Mouse (Mus musculus) liver, postnatal 0 days (tissue): ENCODE results near the gene B3gnt8.

Experiments
- CTCF ChIP-seq: sonication (generic); IDR thresholded peaks from 2 replicates; pipeline ENCODE4 v1.5.1; 2016; ENCODE audit warnings: antibody characterized with exemption, low read depth
- EP300 ChIP-seq: IDR thresholded peaks from 2 replicates; pipeline ENCODE4 v1.6.1; 2016; ENCODE audit warnings: antibody characterized with exemption, low read depth, mild to moderate bottlenecking

DNA sequence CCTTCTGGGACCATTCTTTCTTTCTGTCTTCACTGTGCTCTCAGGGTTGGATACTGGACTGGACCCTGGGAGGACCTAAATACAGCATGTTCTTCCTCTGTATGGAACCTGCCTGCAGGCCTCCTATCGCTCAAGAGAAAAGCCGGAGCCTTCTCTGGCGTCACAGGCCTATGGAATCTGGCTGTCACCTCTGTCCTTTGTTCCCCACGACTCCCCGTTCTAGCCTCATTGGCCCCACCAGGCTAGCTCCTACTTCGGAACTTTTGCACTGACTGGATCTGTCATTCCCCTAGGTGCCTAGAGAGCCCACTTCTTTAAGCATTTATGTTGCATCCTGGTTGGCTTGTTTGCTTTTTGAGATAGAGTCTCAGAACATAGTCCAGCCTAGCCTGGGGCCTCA, 58.2 kb downstream of the B3gnt8 start:
- TF ChIP-seq CTCF (no peak), EP300 (no peak)
